Mouse (Mus musculus): ENCODE results near the gene Spata21. TPM values are rescaled to one million over a fixed set of nuclear protein-coding genes. Genes with fewer than 3 reads are reported as not detected.

Gene Spata21
- polyA plus RNA-seq, 1 experiment from 2014 or later = 0.55 TPM

GRCm38 (mm10) chr4:141160193-141160592, 72.1 kb downstream of the Spata21 start:
- Histone ChIP-seq H3K9ac (ENCODE audit: low read depth, low read length) (no peak overlapping the region), H3K4me2 (ENCODE audit: low read length) (no peak overlapping the region), H3K4me3 (replicated peaks; ENCODE audit: low read depth, low read length) (no peak overlapping the region), H3K36me3 (ENCODE audit: insufficient read depth, low read length) (no peaks in the 10 kb centered on the region), H3K4me1 (replicated peaks; ENCODE audit: insufficient read depth, low read length) (peaks cover 3% of the 10 kb centered on the region; the same call in 1 of the 2 replicates), H3K9me3 (replicated peaks; ENCODE audit: low read length) (no peaks in the 10 kb centered on the region), H3K27me3 (ENCODE audit: insufficient read depth, low read length) (no peaks in the 10 kb centered on the region), H3K27ac (no peak overlapping the region)
- DNase-seq (ENCODE audit: low spot score) (no peak), ATAC-seq (replicated peaks; ENCODE audit: low FRiP score, low read depth) (no peak)
- WGBS = 78% methylated on average over 4 of the region's 4 CpGs
- no peak for TF ChIP-seq CTCF (IDR thresholded peaks at IDR 0.05; ENCODE audit: low read depth)

- TF ChIP-seq CTCF (IDR thresholded peaks at IDR 0.05; ENCODE audit: low read depth) = no peak
- peaks cover 3% of the 10 kb centered on the region; the same call in 1 of the 2 replicates for H3K4me1 ChIP-seq (replicated peaks; ENCODE audit: insufficient read depth, low read length)
- no peak for DNase-seq (ENCODE audit: low spot score)
These were observed 73.6 kb downstream of the Spata21 start for GRCm38 (mm10) chr4:141161699-141162208.

More at GRCm38 (mm10) chr4:141161699-141162208, 73.6 kb downstream of the Spata21 start:
- Histone ChIP-seq H3K9me3 (replicated peaks; ENCODE audit: low read length) (no peaks in the 10 kb centered on the region), H3K9ac (ENCODE audit: low read depth, low read length) (no peak overlapping the region), H3K27me3 (ENCODE audit: insufficient read depth, low read length) (no peaks in the 10 kb centered on the region), H3K27ac (no peak overlapping the region), H3K4me2 (ENCODE audit: low read length) (no peak overlapping the region), H3K4me3 (replicated peaks; ENCODE audit: low read depth, low read length) (no peak overlapping the region), H3K36me3 (ENCODE audit: insufficient read depth, low read length) (no peaks in the 10 kb centered on the region)
- ATAC-seq (replicated peaks; ENCODE audit: low FRiP score, low read depth) = no peak
- 74% methylated on average over 6 of the region's 6 CpGs for WGBS

Other genes with a start within 250 kb of the Spata21 start
- 0.23 and 0.28 TPM in 2 replicates for gene Padi1, start 242.6 kb upstream of the Spata21 start, polyA plus RNA-seq (2015; fragmentation: Nextera tagmentation; extraction: Ambion mirVana)
- 21.1 and 21.8 TPM in 2 replicates for gene Padi2, start 182.0 kb upstream of the Spata21 start, polyA plus RNA-seq (2015; fragmentation: Nextera tagmentation; extraction: Ambion mirVana)
- 660 and 674 TPM in 2 replicates for gene Sdhb, start 127.1 kb upstream of the Spata21 start, polyA plus RNA-seq (2015; fragmentation: Nextera tagmentation; extraction: Ambion mirVana)
- 30.6 and 31.9 TPM in 2 replicates for gene Atp13a2, start 101.5 kb upstream of the Spata21 start, polyA plus RNA-seq (2015; fragmentation: Nextera tagmentation; extraction: Ambion mirVana)
- gene Mfap2, start 77.9 kb upstream of the Spata21 start, polyA plus RNA-seq (2015; fragmentation: Nextera tagmentation; extraction: Ambion mirVana) = 330 and 339 TPM in 2 replicates
- gene Crocc, start 27.8 kb upstream of the Spata21 start, polyA plus RNA-seq (2015; fragmentation: Nextera tagmentation; extraction: Ambion mirVana) = 5.9 and 7.8 TPM in 2 replicates
- 87.6 and 93.1 TPM in 2 replicates for gene Necap2, start 10.0 kb upstream of the Spata21 start, polyA plus RNA-seq (2015; fragmentation: Nextera tagmentation; extraction: Ambion mirVana)
- 38.0 and 40.4 TPM in 2 replicates for gene Szrd1, start 51.4 kb downstream of the Spata21 start, polyA plus RNA-seq (2015; fragmentation: Nextera tagmentation; extraction: Ambion mirVana)
- gene Fbxo42, start 59.6 kb downstream of the Spata21 start, polyA plus RNA-seq (2015; fragmentation: Nextera tagmentation; extraction: Ambion mirVana) = 14.6 and 16.1 TPM in 2 replicates
- 2.7 and 3.1 TPM in 2 replicates for gene Rsg1, start 125.6 kb downstream of the Spata21 start, polyA plus RNA-seq (2015; fragmentation: Nextera tagmentation; extraction: Ambion mirVana)
- gene Arhgef19, start 151.2 kb downstream of the Spata21 start, polyA plus RNA-seq (2015; fragmentation: Nextera tagmentation; extraction: Ambion mirVana) = 5.2 and 5.7 TPM in 2 replicates
- 5.6 and 5.8 TPM in 2 replicates for gene Epha2, start 212.9 kb downstream of the Spata21 start, polyA plus RNA-seq (2015; fragmentation: Nextera tagmentation; extraction: Ambion mirVana)